ENCODE assay signal across 10 mouse cellular contexts in the genomic region with DNA sequence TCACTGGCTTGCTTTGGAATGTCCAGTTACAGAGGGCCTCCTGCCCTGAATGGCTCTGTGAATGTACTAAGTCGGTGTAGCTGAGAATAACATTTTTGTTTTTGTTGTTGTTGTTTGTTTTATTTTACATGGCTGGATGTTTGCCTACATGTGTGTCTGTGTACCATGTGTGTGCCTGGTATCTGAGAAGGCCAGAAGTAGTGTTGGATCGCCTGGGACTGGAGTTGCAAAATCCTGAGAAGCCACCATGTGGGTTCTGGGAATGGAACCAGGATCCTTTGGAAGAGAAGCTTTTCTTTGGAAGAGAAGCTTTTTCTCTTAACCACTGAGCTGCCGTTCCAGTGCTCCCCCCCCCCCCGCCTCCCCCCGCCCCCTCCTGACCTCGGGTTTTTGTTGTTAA. TPM values are rescaled to one million over a fixed set of nuclear protein-coding genes. Genes with fewer than 3 reads are reported as not detected.
DNase-seq lines count a peak whose midpoint lies in the region; ATAC-seq and TF ChIP-seq lines count a peak whose summit lies in the region.
"Had no signal": no experiment of that assay in that cellular context is flagged by ENCODE, and none has a peak within 500 bp of the region (broad histone marks: within the 10 kb centered on the region; RNA-seq: fewer than 3 reads in every experiment).

No protein-coding gene starts in this region.

- peak overlapping the region; percentile 97 for H3K9ac ChIP-seq in heart, embryonic 13.5 days
- no peak overlapping the region; the same call in 1 of the 2 replicates for H3K9ac ChIP-seq in ES-E14 (ENCODE audit: insufficient read depth, low read depth, low read length, poor library complexity, severe bottlenecking)
- H3K9ac ChIP-seq in heart, embryonic 16.5 days (ENCODE audit: low read length) = no peak overlapping the region
- H3K9ac ChIP-seq in midbrain, embryonic 11.5 days (ENCODE audit: low read length) = no peak overlapping the region

- 54% methylated on average over 6 of the region's 6 CpGs for WGBS in heart, embryonic 13.5 days
- 60% methylated on average over 6 of the region's 6 CpGs for WGBS in heart, embryonic 16.5 days
- WGBS in midbrain, embryonic 11.5 days = 60% methylated on average over 4 of the region's 6 CpGs

- H3K4me3 ChIP-seq in heart, embryonic 13.5 days = no peak overlapping the region
- peak overlapping the region; percentile 93 to 96; a peak in 1 of 4 replicates for H3K4me3 ChIP-seq in ES-E14 (ENCODE audit: insufficient read depth in 1 of 2, low read depth in 1 of 2, low read length in 2 of 2, poor library complexity in 1 of 2, severe bottlenecking in 1 of 2)
- no peak overlapping the region for H3K4me3 ChIP-seq in heart, embryonic 16.5 days (ENCODE audit: low read length)
- H3K4me3 ChIP-seq in midbrain, embryonic 11.5 days (ENCODE audit: low read depth, low read length) = no peak overlapping the region

- peak overlapping the region; percentile 82 for H3K4me2 ChIP-seq in heart, embryonic 13.5 days
- H3K4me2 ChIP-seq in heart, embryonic 16.5 days (ENCODE audit: low read depth, low read length) = peak overlapping the region; percentile 94; the same call in 1 of the 2 replicates
- H3K4me2 ChIP-seq in midbrain, embryonic 11.5 days = no peak overlapping the region

- H3K4me1 ChIP-seq in heart, embryonic 13.5 days = peaks cover 80% of the 10 kb centered on the region
- peaks cover 16 to 30% of the 10 kb centered on the region in 2 experiments; a peak in 3 of 4 replicates for H3K4me1 ChIP-seq in ES-E14 (ENCODE audit: control insufficient read depth in 2 of 2, insufficient read depth in 2 of 2, low read length in 2 of 2, poor library complexity in 1 of 2)
- H3K4me1 ChIP-seq in heart, embryonic 16.5 days (ENCODE audit: control insufficient read depth, insufficient read depth, low read length) = peaks cover 61% of the 10 kb centered on the region
- peaks cover 40% of the 10 kb centered on the region for H3K4me1 ChIP-seq in midbrain, embryonic 11.5 days (ENCODE audit: control insufficient read depth, insufficient read depth, low read length)

- no peak for ATAC-seq in heart, embryonic 13.5 days (ENCODE audit: extremely low read depth, insufficient number of reproducible peaks, low FRiP score, low TSS enrichment)
- ATAC-seq in heart, embryonic 16.5 days (replicated peaks; ENCODE audit: extremely low read depth, insufficient read depth, low FRiP score) = no peak
- no peak for ATAC-seq in midbrain, embryonic 11.5 days (ENCODE audit: low FRiP score)

- peak overlapping the region; percentile 98; the same call in 1 of the 2 replicates for H3K27ac ChIP-seq in heart, embryonic 13.5 days (replicated peaks)
- peak overlapping the region; percentile 60; the same call in 1 of the 2 replicates for H3K27ac ChIP-seq in ES-E14 (ENCODE audit: insufficient read depth, low read depth, low read length, poor library complexity, severe bottlenecking)
- no peak overlapping the region for H3K27ac ChIP-seq in heart, embryonic 16.5 days (ENCODE audit: low read length)
- H3K27ac ChIP-seq in midbrain, embryonic 11.5 days (ENCODE audit: low read depth, low read length) = no peak overlapping the region

- H3K27me3 ChIP-seq in heart, embryonic 13.5 days (replicated peaks) = no peaks in the 10 kb centered on the region
- H3K27me3 ChIP-seq in heart, embryonic 16.5 days (ENCODE audit: control insufficient read depth, insufficient read depth, low read length) = no peaks in the 10 kb centered on the region
- no peaks in the 10 kb centered on the region for H3K27me3 ChIP-seq in midbrain, embryonic 11.5 days (ENCODE audit: control insufficient read depth, insufficient read depth, low read length)

- peaks cover 8% of the 10 kb centered on the region for H3K36me3 ChIP-seq in heart, embryonic 13.5 days
- H3K36me3 ChIP-seq in ES-E14 (ENCODE audit: control insufficient read depth, insufficient read depth, low read length, poor library complexity, severe bottlenecking) = peaks cover 9% of the 10 kb centered on the region
- no peaks in the 10 kb centered on the region for H3K36me3 ChIP-seq in heart, embryonic 16.5 days (ENCODE audit: control insufficient read depth, insufficient read depth)
- no peaks in the 10 kb centered on the region for H3K36me3 ChIP-seq in midbrain, embryonic 11.5 days (ENCODE audit: control insufficient read depth, insufficient read depth, low read length)

- in situ Hi-C loops in ES-E14 (cut with MboI; ENCODE audit: low sequenced_read_pairs in 2 of 2, unreplicated experiment in 2 of 2) = no loop called here

- no peak for DNase-seq in heart, adult 8-10 months (ENCODE audit: low spot score)
- no peak for DNase-seq in ES-E14 (ENCODE audit: low read depth, low spot score)
- peak; percentile 77 for DNase-seq in midbrain, embryonic 11.5 days (ENCODE audit: low spot score, missing footprints)
- DNase-seq in spleen, postnatal 14 days (ENCODE audit: low spot score in 2 of 2) = no peak
- no peak for DNase-seq in T-cell, adult 2 months (ENCODE audit: low spot score)
- no peak for DNase-seq in spleen, adult 18-20 months
- DNase-seq: left cerebral cortex, postnatal 4 days had no signal

- no peaks in the 10 kb centered on the region for H3K9me3 ChIP-seq in heart, embryonic 13.5 days
- H3K9me3 ChIP-seq in ES-E14 (ENCODE audit: control insufficient read depth, insufficient read depth, low read depth, low read length) = no peaks in the 10 kb centered on the region
- H3K9me3 ChIP-seq in heart, embryonic 16.5 days (replicated peaks; ENCODE audit: control insufficient read depth, low read length) = no peaks in the 10 kb centered on the region
- no peaks in the 10 kb centered on the region for H3K9me3 ChIP-seq in midbrain, embryonic 11.5 days (ENCODE audit: control insufficient read depth, low read length)

TF ChIP-seq in ES-E14, 5 proteins besides CTCF, POLR2A, EP300 and RAD21:
- TF ChIP-seq ZC3H11A (IDR thresholded peaks at IDR 0.05; ENCODE audit: borderline replicate concordance, low read depth, low read length) (no peak), MAFK (IDR thresholded peaks at IDR 0.05; ENCODE audit: insufficient read depth, low read depth, low read length) (no peak), HCFC1 (IDR thresholded peaks at IDR 0.05; ENCODE audit: borderline replicate concordance, insufficient read depth, low read length) (no peak), CHD2 (IDR thresholded peaks at IDR 0.05; ENCODE audit: low read depth, low read length) (no peak), ZNF384 (IDR thresholded peaks at IDR 0.05; ENCODE audit: low read depth, low read length) (no peak)
TF ChIP-seq in ES-E14: peak in this region for 0.

RNA-seq across cellular contexts. Expression of a gene that starts 3.7 kb away (rescaled TPM):
- polyA plus RNA-seq in heart, embryonic 13.5 days (2015; fragmentation: Nextera tagmentation; extraction: Ambion mirVana) = 45.1 and 46.0 TPM in 2 replicates
- total RNA-seq in heart, adult 8-10 months (2022) = 10 to 100 TPM; 20.1 to 32.0 (median 25.8) TPM
- 108 and 147 TPM in 2 replicates for total RNA-seq in ES-E14 (2012; rRNA removed)
- 52.9 and 59.0 TPM in 2 replicates for polyA plus RNA-seq in heart, embryonic 16.5 days (2015; fragmentation: Nextera tagmentation; extraction: Ambion mirVana)
- 52.6 and 59.2 TPM in 2 replicates for polyA plus RNA-seq in midbrain, embryonic 11.5 days (2014; fragmentation: Nextera tagmentation; extraction: Ambion mirVana)

RNA-seq across cellular contexts. Expression of a gene that starts 20.3 kb away (rescaled TPM):
- 376 and 393 TPM in 2 replicates for polyA plus RNA-seq in heart, embryonic 13.5 days (2015; fragmentation: Nextera tagmentation; extraction: Ambion mirVana)
- total RNA-seq in heart, adult 8-10 months (2022) = 100 to 1,000 TPM; 425 to 610 (median 521) TPM
- 1,213 and 1,430 TPM in 2 replicates for total RNA-seq in ES-E14 (2012; rRNA removed)
- 299 and 310 TPM in 2 replicates for polyA plus RNA-seq in heart, embryonic 16.5 days (2015; fragmentation: Nextera tagmentation; extraction: Ambion mirVana)
- polyA plus RNA-seq in midbrain, embryonic 11.5 days (2014; fragmentation: Nextera tagmentation; extraction: Ambion mirVana) = 441 and 443 TPM in 2 replicates

RNA-seq across cellular contexts. Expression of a gene that starts 26.8 kb away (rescaled TPM):
- not detected in 2 replicates for polyA plus RNA-seq in heart, embryonic 13.5 days (2015; fragmentation: Nextera tagmentation; extraction: Ambion mirVana)
- total RNA-seq in heart, adult 8-10 months (2022) = not detected
- 2.3 TPM in 2 replicates for total RNA-seq in ES-E14 (2012; rRNA removed)
- polyA plus RNA-seq in heart, embryonic 16.5 days (2015; fragmentation: Nextera tagmentation; extraction: Ambion mirVana) = 0.25 and 0.41 TPM in 2 replicates
- 0.47 and 0.78 TPM in 2 replicates for polyA plus RNA-seq in midbrain, embryonic 11.5 days (2014; fragmentation: Nextera tagmentation; extraction: Ambion mirVana)
- total RNA-seq: gastrocnemius, adult 8-10 months had no signal

RNA-seq across cellular contexts. Expression of a gene that starts 36.1 kb away (rescaled TPM):
- polyA plus RNA-seq in heart, embryonic 13.5 days (2015; fragmentation: Nextera tagmentation; extraction: Ambion mirVana) = 10.2 and 10.5 TPM in 2 replicates
- total RNA-seq in heart, adult 8-10 months (2022) = 1 to 10 TPM; 6.1 to 7.1 (median 6.3) TPM
- total RNA-seq in ES-E14 (2012; rRNA removed) = 14.0 and 18.5 TPM in 2 replicates
- polyA plus RNA-seq in heart, embryonic 16.5 days (2015; fragmentation: Nextera tagmentation; extraction: Ambion mirVana) = 10.7 and 12.5 TPM in 2 replicates
- 12.6 and 15.0 TPM in 2 replicates for polyA plus RNA-seq in midbrain, embryonic 11.5 days (2014; fragmentation: Nextera tagmentation; extraction: Ambion mirVana)

RNA-seq across cellular contexts. Expression of a gene that starts 38.1 kb away (rescaled TPM):
- polyA plus RNA-seq in heart, embryonic 13.5 days (2015; fragmentation: Nextera tagmentation; extraction: Ambion mirVana) = 5.1 and 5.5 TPM in 2 replicates
- total RNA-seq in heart, adult 8-10 months (2022) = 1 to 10 TPM in 1 of 4 experiments, under 1 TPM in 3; 0.22 to 1.7 (median 0.51) TPM
- total RNA-seq in ES-E14 (2012; rRNA removed) = 3.0 and 4.1 TPM in 2 replicates
- polyA plus RNA-seq in heart, embryonic 16.5 days (2015; fragmentation: Nextera tagmentation; extraction: Ambion mirVana) = 2.5 and 3.2 TPM in 2 replicates
- 14.7 and 17.3 TPM in 2 replicates for polyA plus RNA-seq in midbrain, embryonic 11.5 days (2014; fragmentation: Nextera tagmentation; extraction: Ambion mirVana)

Comparison
In these comparisons a context has a peak if more than half of its experiments do, and no peak if none do; other contexts are left out.
1. H3K27ac ChIP-seq: peak in heart, embryonic 13.5 days (single experiment) and ES-E14 (single experiment); none in heart, embryonic 16.5 days (single experiment) and midbrain, embryonic 11.5 days (single experiment).
2. H3K4me3 ChIP-seq: peak in ES-E14 (2 of 2); none in heart, embryonic 13.5 days (single experiment), heart, embryonic 16.5 days (single experiment) and midbrain, embryonic 11.5 days (single experiment).